Mouse (Mus musculus) T-cell, adult 2 months (primary cell): Measurements from ENCODE around the gene Osm.
A peak's percentile ranks its signal among the peaks of the same experiment; 100 is the strongest.

Experiments used
- DNase-seq: peaks from one replicate; pipeline ENCODE4 v3.0.0; 2022; ENCODE audit warnings: low spot score

The Osm gene

DNA sequence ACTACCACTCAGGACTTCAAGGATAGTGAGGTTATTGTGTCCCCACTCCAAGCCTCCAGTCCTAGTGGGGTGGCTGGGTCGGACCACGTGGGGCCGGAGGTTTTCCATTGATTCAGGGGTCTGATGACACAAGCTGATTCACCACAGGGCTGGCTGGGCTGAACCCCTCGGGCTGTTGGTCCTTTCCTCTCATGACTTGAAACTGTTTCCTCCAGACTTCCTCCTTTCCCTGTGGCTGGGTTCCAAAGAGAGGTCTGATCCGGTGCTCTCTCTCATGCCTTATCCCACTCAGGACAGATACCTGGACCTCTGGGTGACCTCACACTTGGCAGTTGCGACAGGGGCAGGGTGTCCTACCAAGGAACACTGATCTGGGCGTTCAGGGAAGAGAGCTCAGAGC is 3.9 kb downstream of the Osm start:
- DNase-seq: no peak

DNA sequence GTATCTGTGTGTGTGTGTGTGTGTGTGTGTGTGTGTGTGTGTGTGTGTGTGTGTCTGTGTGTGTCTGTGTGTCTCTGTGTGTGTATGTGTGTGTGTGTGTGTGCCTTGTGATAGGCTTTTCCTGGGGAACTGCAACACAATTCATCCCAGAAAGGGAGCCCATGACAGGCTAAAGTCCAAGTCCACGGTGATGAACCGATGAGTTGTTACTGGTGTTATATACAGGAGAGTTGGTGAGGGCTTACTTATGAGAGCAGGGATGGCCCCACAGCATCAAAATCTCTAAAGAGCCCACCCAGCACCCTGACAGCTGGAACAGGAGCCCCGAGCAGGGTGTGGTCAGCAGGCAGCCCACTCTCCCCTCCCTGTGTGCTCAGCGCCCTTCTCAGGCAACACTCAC is 5.0 kb downstream of the Osm start:
- no peak for DNase-seq

DNA sequence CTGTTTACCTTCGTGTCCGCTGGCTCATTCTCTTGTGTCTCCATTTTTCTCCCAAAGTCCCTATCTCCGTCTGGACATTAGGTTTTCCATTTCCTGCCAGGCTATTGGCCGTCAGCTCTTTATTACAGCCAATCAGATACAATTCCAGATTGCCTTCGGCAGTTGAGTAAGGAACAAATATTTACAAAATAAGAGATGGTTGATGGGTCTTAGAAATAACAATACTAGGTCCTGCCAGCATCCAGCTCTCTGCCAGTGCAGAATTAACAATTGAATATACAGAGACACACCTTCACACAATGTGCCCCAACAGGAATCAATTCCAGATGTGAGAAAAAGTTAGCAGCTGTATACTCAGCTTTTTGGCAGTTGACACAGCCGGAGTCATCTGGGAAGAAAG is 9.9 kb downstream of the Osm start:
- DNase-seq: no peak

DNA sequence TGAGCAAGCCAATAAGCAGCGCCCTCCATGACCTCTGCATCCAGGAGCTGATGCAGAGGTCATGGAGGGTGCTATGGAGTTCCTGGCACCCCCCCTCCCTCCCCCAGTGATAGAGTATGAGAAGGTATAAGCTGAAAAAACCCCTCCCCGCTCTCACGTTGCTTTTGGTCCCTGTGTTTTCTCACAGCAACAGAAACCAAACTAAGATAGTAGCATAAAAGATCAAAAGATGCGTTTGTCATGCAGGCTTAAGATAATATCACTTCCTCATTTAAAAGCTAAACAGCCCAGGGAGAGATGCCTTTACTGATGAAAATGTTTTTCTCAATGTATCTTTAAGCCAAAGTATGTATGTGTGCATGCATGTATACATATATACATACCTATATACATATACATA is 10.4 kb downstream of the Osm start:
- peak; percentile 31 for DNase-seq

DNA sequence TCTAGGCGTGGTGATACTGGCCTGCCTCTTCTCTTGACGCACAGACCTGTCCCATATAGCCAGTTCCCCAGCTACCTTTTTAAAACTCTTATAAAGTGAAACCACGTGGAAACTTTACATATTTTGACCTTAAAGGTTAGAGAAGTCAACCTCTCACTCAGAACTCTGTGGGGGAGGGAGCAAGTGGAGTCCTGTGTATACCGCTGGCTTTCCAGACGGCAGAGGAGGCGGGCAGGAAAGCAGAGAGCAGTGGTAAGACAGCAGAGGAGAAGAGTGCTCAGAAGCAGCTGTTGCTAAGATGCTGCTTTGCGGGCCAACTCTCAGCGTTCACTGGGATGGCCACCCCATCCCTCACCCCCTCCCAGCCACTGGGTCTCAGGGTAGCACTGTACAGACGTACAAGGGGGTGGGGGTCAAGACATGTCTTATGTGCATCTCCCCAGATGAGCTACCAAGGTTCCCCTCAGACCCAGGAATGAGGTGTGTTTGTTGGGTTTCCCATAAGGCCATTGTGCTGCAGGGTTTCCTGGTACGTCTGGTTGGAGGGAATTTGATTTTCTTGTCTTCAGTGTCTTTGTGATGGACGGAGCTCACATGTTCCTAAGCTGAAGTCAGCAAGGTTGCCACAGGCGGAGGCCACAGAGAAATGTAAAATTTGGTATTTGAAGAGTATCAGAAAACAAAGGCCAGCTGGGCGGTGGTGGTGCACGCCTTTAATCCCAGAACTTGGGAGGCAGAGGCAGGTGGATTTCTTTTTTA is 11.2 kb downstream of the Osm start:
- no peak for DNase-seq

DNA sequence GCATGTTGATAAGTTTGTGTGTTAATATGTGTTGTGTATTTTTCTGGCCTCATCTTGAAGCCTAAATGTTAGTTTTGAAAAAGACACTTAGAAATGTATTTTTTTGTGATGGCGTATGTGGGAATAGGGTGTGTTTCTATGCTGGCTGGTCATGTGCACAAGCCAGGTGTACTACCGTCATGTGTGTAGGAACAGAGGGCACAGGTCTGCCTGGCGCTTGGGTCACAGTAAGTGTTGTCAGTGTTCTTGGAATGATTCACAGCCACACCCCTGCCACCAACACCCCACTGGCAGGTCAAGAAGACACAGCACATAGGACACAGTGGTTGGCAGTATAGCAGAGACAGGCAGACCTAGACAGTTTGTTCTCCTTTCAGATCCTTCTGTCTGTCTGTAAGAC is 12.9 kb downstream of the Osm start:
- DNase-seq: no peak

DNA sequence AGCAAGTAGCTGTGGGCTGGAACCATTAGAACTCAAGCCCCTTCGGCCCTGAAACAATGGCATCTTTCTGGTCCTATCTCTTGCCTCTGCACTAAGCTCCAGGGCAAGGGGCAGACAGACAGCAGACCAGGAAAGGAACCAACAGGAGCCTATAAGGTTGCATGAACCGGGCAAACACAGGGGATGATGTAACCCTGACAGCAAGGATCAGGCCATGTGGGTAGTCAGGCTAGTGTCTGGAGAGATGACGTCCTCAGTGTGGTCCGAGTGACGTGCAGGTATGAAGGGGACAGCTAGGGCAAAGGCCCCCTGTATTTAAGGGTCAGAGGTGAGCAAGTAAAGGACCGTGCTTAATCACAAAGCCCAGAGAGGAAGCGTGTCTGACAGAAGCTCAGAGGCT is 14.1 kb downstream of the Osm start:
- DNase-seq: no peak

DNA sequence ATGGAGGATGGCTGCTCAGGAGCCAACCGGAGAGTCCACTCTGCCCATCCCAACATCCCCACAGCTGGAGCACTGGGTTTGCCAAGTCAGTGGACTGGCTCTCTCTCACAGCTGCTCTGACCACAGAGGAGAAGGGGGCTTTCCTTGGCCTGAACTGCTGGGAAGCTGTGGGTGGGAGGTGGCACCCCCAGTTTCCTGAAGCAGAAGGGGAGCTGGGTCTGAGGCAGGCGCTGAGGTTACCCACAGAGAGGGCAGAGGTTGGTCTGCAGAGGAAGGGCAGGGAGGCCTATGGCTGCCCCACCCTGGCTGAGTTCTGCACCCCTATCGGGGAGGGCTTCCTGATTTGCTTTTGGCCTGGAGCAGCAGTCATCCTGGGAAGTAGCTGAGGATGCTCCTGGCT is 15.2 kb downstream of the Osm start:
- no peak for DNase-seq

DNA sequence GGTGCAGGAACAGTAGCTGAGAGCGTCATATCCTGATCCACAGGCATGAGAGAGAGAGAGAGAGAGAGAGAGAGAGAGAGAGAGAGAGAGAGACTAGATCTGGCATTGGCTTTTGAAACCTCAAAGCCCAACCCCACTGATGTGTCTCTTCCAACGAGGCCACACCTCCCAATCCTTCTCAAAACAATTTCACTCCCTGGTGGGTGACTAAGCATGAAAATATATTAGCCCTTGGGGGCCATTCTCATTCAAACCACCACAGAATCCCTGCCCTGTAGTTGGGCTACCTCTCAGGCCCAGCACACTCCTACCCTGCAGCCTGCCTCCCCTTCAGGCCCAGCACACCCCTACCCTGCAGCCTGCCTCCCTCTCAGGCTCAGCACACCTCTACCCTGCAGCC is 16.7 kb downstream of the Osm start:
- no peak for DNase-seq

DNA sequence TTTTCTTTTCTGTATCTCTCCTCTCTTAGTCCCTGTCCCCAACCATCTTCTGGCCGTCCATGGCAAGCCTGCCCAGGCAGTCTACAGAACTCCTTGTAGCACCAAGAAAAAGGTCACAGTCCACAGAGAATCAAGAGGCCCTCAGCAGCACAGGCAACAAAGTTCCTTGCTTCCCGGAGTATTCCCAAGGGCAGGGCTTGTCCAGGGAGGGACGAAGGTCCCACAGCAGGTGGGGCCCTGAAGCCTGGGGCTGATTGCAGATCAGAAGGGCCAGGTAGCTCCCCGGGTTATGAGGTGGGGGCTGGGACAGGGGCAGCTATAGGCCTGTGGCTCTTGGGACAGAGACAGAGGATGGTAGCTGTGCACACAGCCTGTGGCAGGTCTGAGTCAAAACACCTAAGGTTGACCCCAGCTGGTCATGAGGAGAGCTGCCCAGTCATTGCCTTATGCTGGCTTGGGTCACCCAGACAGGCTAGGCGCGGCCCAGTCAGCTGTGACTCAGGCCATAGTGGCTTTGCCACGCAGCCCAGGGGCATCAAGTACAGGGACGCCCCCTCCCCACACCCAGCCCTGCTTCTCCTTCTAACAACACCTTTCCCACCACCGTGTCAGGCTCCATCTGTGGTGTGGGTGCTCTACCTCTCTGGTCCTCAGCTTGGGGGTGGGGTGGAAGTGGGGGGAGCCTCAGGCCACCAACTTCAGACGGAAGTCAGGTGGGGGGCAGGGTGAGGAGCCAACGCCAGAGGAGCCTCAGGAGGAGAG is 20.8 kb downstream of the Osm start, which contains the start of gene Lif:
Gene Lif (plus strand): TSS at position 712 of the 762 bp plus-strand sequence.
- no peak for DNase-seq

DNA sequence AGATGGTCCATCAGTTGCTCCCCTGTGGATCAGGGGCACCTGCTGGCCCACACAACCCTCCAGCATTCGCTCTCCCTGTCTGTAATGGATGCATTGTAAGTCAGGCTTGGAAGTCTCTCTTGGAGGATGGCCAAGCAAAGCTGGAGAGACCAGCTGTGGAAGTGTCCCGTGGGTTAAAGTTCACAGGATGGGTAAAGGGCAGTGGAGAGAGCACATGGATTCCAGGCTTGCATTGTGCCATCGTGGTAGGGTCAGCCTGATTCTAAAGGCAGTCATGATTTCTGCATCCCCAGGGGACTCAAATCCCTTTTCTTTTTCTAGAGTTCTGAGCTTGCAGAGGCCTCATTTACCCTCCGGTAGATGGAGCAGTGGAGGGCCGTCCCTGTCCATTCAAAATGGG is 21.5 kb downstream of the Osm start:
- DNase-seq: no peak

DNA sequence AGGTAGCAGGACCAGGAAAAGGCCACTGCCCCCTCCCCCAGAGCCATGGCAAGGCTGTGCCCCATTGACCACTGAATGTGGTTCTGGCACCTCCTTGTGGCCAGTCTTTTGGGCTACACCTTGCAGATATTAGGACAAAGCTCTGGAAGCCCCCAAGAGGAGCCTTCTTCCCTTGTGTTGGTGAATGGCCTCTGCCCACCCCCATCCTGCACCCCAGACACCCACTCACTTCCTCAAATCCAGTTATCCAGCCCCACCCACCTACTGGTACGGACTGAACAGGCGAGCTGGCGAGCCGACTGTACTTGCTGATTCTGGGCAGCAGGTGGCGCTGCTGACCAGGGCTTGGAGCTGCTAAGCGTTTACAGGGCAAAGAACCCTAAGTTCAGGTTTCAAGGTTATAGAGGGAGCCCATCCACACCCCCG is 22.4 kb downstream of the Osm start:
- DNase-seq: peak; percentile 85

DNA sequence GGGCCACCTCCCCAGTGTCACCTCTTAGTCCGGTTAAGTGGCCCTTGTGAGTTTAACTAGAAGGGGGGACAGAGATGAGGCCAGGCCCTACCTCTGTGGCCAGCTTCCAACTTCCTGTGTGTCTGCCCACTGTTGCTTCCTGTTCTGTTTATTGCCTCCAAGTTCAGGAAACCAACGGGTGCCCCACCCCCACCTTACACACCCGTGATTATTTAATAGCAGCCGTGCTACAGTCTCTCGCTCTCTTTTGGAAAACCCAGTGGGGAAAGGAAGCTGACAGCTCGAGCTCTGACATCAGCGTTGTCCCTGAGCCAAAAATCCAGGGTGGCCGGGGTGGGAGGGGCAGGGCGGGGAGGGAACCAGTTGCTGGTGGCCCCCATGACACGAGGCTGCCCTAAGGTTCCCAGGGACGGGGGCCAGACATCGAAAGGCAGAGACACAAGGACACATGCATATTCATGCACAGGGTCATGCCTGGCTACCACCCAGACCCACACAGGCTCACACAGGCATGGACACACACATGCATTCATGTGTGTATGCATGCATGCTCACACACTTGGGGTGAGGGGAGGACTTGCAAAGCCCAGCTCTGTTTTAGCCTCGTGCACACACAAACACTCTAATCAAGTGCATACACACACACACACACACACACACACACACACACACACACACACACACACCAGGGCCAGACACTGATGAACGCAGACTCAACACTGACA is 24.4 kb downstream of the Osm start:
- DNase-seq: no peak

DNA sequence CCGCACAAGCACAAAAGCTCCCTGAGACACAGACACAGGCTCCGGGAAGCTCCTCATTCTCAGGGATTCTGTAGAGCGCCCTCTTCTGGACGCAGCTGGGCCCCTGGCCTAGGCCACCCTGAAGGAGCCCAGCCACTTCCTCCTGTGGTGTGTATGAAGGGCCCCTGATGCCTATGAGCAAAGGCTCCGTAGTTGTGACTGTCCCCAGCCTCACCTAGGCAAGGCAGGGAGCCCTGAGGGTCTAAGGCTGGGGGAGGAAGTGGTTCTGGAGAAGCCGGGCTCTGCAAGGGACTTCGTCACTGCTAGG is 24.9 kb downstream of the Osm start:
- DNase-seq: peak; percentile 71

DNA sequence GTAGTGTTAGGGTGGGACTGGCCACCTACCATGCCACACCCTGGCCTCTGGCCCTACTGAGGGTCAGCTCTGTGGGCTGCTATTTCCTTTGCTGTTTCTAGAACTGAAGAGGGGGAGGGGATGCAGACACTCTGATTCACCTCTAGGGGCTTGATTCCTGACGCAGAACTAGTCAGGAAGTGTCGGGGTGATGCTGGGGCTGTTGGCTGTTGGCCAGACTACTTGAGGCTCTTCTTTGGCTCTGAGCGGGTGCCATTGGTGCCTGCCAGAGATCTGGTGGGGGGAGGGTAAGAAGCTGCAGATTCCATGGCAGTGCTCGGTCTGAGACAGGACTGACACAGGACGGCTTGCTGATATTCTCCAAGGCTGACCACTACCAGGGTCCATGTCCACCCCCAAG is 25.7 kb downstream of the Osm start:
- DNase-seq: peak; percentile 64

DNA sequence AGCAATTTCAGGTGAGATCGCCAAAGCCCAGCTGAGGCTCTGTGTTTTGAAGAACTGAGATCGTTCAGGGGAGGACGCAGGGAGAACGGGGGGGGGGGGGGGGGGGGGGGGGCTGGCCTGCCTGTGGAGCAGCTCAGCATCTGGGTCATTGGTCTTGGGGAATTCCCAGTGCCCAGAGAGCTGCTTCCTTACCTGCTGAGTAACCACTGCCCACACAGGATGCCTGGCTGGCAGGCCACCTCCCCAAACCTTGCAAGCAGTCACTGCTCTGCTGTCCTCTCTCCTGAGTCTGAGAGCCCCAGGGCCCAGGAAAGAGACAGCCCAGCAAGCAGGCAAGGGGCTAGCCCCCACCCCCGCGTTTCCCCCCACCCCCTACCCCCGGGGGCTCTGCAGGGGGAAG is 26.6 kb downstream of the Osm start:
- DNase-seq: no peak

DNA sequence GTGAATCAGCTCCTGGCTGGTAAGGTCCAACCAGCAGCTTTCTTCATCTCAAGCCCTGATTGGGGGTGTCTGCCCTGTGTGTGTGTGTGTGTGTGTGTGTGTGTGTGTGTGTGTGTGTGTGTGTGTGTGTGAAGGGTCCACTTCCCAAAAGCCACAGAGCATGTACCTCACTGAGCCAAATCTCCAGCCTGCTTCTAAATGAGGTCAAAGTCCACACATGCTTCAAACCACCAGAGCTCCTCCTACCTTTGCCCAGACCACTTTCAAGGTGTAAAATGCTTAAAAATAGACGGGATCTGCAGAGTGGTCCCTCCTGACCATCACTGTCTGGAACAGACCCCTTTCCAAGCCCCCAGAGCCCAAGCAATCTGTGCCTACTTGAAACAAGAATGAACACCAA is 27.1 kb downstream of the Osm start:
- DNase-seq: no peak

DNA sequence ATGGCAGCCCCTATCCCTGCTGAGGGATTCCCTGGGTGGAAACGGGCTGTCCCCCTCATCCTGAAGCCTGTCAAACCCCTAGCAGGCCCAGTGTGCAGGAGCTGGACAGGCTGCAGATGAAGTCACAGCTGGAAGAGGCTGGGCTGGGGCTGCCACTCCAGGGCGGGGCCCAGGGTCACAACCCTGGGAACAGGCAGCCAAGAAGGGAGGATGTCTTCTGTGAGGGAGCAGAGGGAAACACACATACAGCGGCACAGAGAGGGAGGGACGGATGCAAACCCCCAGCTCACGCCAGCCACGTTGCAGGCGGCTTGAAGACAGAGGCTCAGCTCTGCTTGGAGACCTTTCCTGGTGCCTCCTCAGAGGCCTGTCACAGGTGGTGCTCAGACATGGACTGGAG is 27.8 kb downstream of the Osm start:
- DNase-seq: no peak

DNA sequence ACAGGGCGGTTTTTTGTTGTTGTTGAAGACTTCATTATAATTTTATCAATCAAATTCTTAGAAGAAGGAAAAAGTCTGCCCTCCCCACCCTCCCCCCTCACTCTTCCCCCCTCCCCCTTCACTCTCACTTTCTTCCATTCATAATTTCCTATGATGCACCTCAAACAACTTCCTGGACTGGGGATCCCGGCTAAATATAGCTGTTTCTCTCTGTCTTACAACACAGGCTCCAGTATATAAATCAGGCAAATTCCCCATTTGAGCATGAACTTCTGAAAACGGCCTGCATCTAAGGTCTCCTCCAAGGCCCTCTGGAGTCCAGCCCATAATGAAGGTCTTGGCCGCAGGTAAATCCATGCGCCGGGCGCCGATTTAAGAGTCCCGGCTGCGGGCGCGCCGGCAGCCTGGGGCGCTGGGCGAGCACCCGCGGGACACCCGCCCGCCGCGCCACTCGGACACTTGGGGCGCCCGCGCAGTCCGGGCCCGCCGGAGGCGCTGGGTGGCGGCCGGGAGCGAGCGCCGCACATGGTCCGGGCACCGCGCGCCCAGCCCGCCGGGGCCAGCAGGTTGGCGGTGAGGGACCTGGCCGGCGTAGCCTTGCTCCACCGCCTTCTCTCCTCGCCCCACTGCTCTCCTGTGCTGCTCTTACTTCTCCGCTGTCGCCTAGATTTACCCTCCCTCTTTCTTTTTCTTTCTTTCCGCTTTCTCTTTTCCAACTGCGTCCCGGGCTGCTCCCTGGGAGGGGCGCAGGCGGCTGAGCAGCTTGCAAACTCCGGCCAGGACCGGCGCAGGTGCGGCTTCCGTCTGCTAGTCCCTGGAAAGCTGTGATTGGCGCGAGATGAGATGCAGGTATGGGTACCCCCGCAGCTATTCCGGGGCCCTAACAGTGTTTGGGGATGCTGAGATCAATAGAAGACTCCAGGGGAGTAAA is 30.3 kb downstream of the Osm start:
- DNase-seq: no peak

DNA sequence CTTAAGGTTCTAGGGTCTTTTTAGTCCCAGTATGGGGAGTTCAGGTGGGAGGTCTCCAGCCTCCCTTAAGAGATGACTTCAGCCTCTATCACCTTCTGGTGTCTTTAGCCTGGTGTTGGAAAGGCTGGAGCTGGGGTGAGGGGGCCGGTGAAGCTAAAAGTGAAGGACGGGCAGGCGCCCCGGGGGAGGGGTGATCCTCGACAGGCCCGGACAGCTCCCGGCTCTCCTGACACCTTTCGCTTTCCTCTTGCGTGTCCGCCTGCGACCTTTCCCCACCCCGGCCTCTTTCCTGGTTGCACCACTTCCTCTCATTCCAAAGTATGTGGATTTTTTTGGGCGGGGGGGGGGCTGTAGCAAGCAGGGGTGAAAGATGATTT is 31.0 kb downstream of the Osm start:
- DNase-seq: no peak

DNA sequence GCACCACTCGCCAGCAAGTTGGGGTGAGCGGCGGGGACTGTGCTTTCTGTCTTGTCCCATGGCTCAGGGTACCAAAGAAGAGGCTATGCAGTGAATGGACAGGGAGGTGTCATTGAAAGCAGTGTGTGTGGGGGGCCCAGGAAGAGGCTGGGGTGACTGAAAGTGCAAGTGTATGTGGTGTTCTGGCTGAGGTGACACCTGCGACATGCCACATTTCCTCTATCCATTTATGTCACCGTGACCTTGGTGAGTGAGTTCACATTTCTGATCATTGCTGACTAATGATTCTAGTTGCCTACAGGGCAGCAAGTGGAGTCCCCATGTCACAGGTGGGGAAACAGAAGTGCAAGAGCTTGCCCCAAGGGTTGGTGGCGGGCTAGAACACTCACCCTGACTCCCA is 32.3 kb downstream of the Osm start:
- peak; percentile 41 for DNase-seq
